Mouse (Mus musculus) cortical plate, adult 2 months (tissue): Measurements from ENCODE around the gene Tmem256.

Experiments used
- CTCF ChIP-seq: fragments of 200-500 bp; IDR thresholded peaks from 2 replicates; pipeline ENCODE4 v1.5.1; 2011; ENCODE audit warnings: mild to moderate bottlenecking, control low read depth, low read length; ENCODE audit not compliant: insufficient read depth; ENCODE audit errors: extremely low read depth
- POLR2A ChIP-seq: fragments of 200-500 bp; IDR thresholded peaks from 2 replicates; pipeline ENCODE4 v1.6.1; 2011; ENCODE audit warnings: mild to moderate bottlenecking, low read length, control low read depth; ENCODE audit not compliant: insufficient read depth; ENCODE audit errors: extremely low read depth

GRCm38 (mm10) chr11:69870289-69871069, 32.2 kb downstream of the Tmem256 start:
- TF ChIP-seq CTCF (no peak), POLR2A (no peak)
